Mouse (Mus musculus) forebrain, embryonic 16.5 days (tissue): ENCODE measurements at regions not wholly inside any gene's neighbourhood (a gene's known extent, or its start where the extent isn't known, plus 50 kb on each side); places are given as distances from the start of the nearest gene placed in this dataset.
A peak's percentile ranks its signal among the peaks of the same experiment; 100 is the strongest.

Source experiments
- ATAC-seq: fragments of 200-750 bp; cut with Nextera tagmentation; 2 replicates; pipeline ENCODE4 v1.8.0; 2017; ENCODE audit warnings: mild to moderate bottlenecking, moderate library complexity
- H3K27ac ChIP-seq: fragments of 300-500 bp; sonication (generic); 2 replicates; pipeline ENCODE4 v1.5.1; 2014; ENCODE audit warnings: low read length, control low read depth
- H3K27me3 ChIP-seq: fragments of 300-500 bp; sonication (generic); replicated peaks from 2 replicates; pipeline ENCODE4 v1.6.1; 2014; ENCODE audit warnings: low read length; ENCODE audit not compliant: control insufficient read depth, insufficient read depth
- H3K36me3 ChIP-seq: fragments of 300-500 bp; sonication (generic); 2 replicates; pipeline ENCODE4 v1.6.1; 2014; ENCODE audit not compliant: control insufficient read depth, insufficient read depth
- H3K4me1 ChIP-seq: fragments of 300-500 bp; sonication (generic); replicated peaks from 2 replicates; pipeline ENCODE4 v1.6.1; 2014; ENCODE audit warnings: low read length; ENCODE audit not compliant: control insufficient read depth, insufficient read depth
- H3K4me2 ChIP-seq: fragments of 300-500 bp; sonication (generic); 2 replicates; pipeline ENCODE4 v1.6.1; 2014; ENCODE audit warnings: mild to moderate bottlenecking, low read length, control low read depth
- H3K4me3 ChIP-seq: fragments of 300-500 bp; sonication (generic); replicated peaks from 2 replicates; pipeline ENCODE4 v1.5.1; 2014; ENCODE audit warnings: mild to moderate bottlenecking, low read length, control low read depth
- H3K9ac ChIP-seq: fragments of 300-500 bp; sonication (generic); replicated peaks from 2 replicates; pipeline ENCODE4 v1.6.1; 2014; ENCODE audit warnings: low read depth, low read length, control low read depth
- H3K9me3 ChIP-seq: fragments of 300-500 bp; sonication (generic); 2 replicates; pipeline ENCODE4 v1.6.1; 2016; ENCODE audit warnings: low read length; ENCODE audit not compliant: control insufficient read depth
- WGBS: fragments of 180-500 bp; shearing (Covaris S2); extraction: QIAGEN DNeasy Blood & Tissue Kit; methylation state at CpG from one replicate; pipeline ENCODE4 v1.1.7; 2014; 5-methylcytosine and 5-hydroxymethylcytosine counted together

GRCm38 (mm10) chr10:67377643-67378223 lies 92.6 kb upstream of the Nrbf2 start:
- Histone ChIP-seq H3K9me3 (no peaks in the 10 kb centered on the region), H3K4me1 (no peaks in the 10 kb centered on the region), H3K4me3 (no peak overlapping the region), H3K27me3 (no peaks in the 10 kb centered on the region), H3K4me2 (no peak overlapping the region), H3K9ac (no peak overlapping the region), H3K36me3 (no peaks in the 10 kb centered on the region), H3K27ac (no peak overlapping the region)
- ATAC-seq = no peak
- 72% methylated on average over 17 of the region's 17 CpGs for WGBS

- Histone ChIP-seq H3K9me3 (no peaks in the 10 kb centered on the region), H3K27me3 (no peaks in the 10 kb centered on the region), H3K4me3 (no peak overlapping the region), H3K4me2 (no peak overlapping the region), H3K36me3 (no peaks in the 10 kb centered on the region), H3K4me1 (peaks cover 15% of the 10 kb centered on the region), H3K9ac (no peak overlapping the region), H3K27ac (no peak overlapping the region)
- 95% methylated on average over 5 of the region's 5 CpGs for WGBS
- no peak for ATAC-seq
Measured at GRCm38 (mm10) chr10:67380174-67380573, 95.1 kb upstream of the Nrbf2 start.

- Histone ChIP-seq H3K36me3 (no peaks in the 10 kb centered on the region), H3K9me3 (no peaks in the 10 kb centered on the region), H3K4me2 (no peak overlapping the region), H3K27ac (no peak overlapping the region), H3K9ac (no peak overlapping the region), H3K4me3 (no peak overlapping the region), H3K4me1 (peaks cover 16% of the 10 kb centered on the region), H3K27me3 (no peaks in the 10 kb centered on the region)
- WGBS = 36% methylated on average over 4 of the region's 4 CpGs
- no peak for ATAC-seq
Measured at GRCm38 (mm10) chr10:67383352-67383751, 98.2 kb upstream of the Nrbf2 start.

GRCm38 (mm10) chr10:67383802-67384567 lies 98.9 kb upstream of the Nrbf2 start:
- Histone ChIP-seq H3K9me3 (no peaks in the 10 kb centered on the region), H3K27ac (no peak overlapping the region), H3K36me3 (no peaks in the 10 kb centered on the region), H3K27me3 (no peaks in the 10 kb centered on the region), H3K4me2 (no peak overlapping the region), H3K9ac (no peak overlapping the region), H3K4me1 (peaks cover 20% of the 10 kb centered on the region), H3K4me3 (no peak overlapping the region)
- peak; percentile 79 for ATAC-seq
- WGBS = 20% methylated on average over 16 of the region's 16 CpGs

GRCm38 (mm10) chr10:67384568-67384958 lies 99.5 kb upstream of the Nrbf2 start:
- peaks cover 20% of the 10 kb centered on the region for H3K4me1 ChIP-seq
- no peak overlapping the region for H3K4me3 ChIP-seq
- H3K9me3 ChIP-seq = no peaks in the 10 kb centered on the region
- no peaks in the 10 kb centered on the region for H3K36me3 ChIP-seq
- ATAC-seq = peak; percentile 14; the same call in 1 of the 2 replicates
- H3K27me3 ChIP-seq = no peaks in the 10 kb centered on the region
- no peak overlapping the region for H3K9ac ChIP-seq
- no peak overlapping the region for H3K27ac ChIP-seq
- H3K4me2 ChIP-seq = no peak overlapping the region
- 44% methylated on average over 4 of the region's 4 CpGs for WGBS

- no peak overlapping the region for H3K27ac ChIP-seq
- H3K27me3 ChIP-seq = no peaks in the 10 kb centered on the region
- H3K4me2 ChIP-seq = no peak overlapping the region
- H3K36me3 ChIP-seq = no peaks in the 10 kb centered on the region
- no peak overlapping the region for H3K9ac ChIP-seq
- H3K4me3 ChIP-seq = no peak overlapping the region
- WGBS = 81% methylated on average over 5 of the region's 5 CpGs
- no peaks in the 10 kb centered on the region for H3K9me3 ChIP-seq
- no peak for ATAC-seq
- peaks cover 20% of the 10 kb centered on the region for H3K4me1 ChIP-seq
Measured at GRCm38 (mm10) chr10:67385966-67386365, 100.9 kb upstream of the Nrbf2 start.

GRCm38 (mm10) chr10:67388755-67389154 lies 103.7 kb upstream of the Nrbf2 start:
- ATAC-seq = peak; percentile 73
- Histone ChIP-seq H3K4me2 (no peak overlapping the region), H3K27ac (no peak overlapping the region), H3K4me1 (peaks cover 16% of the 10 kb centered on the region), H3K4me3 (no peak overlapping the region), H3K9ac (no peak overlapping the region), H3K27me3 (no peaks in the 10 kb centered on the region), H3K36me3 (no peaks in the 10 kb centered on the region), H3K9me3 (no peaks in the 10 kb centered on the region)
- WGBS = 30% methylated on average over 6 of the region's 6 CpGs

GRCm38 (mm10) chr10:67400434-67400833 lies 115.3 kb upstream of the Nrbf2 start:
- H3K9me3 ChIP-seq = no peaks in the 10 kb centered on the region
- H3K27ac ChIP-seq = no peak overlapping the region
- no peaks in the 10 kb centered on the region for H3K4me1 ChIP-seq
- no peaks in the 10 kb centered on the region for H3K36me3 ChIP-seq
- H3K9ac ChIP-seq = no peak overlapping the region
- 63% methylated on average over 5 of the region's 5 CpGs for WGBS
- ATAC-seq = no peak
- H3K4me3 ChIP-seq = no peak overlapping the region
- no peak overlapping the region for H3K4me2 ChIP-seq
- H3K27me3 ChIP-seq = no peaks in the 10 kb centered on the region

- no peaks in the 10 kb centered on the region for H3K36me3 ChIP-seq
- H3K4me3 ChIP-seq = no peak overlapping the region
- H3K27me3 ChIP-seq = no peaks in the 10 kb centered on the region
- no peak overlapping the region for H3K9ac ChIP-seq
- 73% methylated on average over 6 of the region's 6 CpGs for WGBS
- no peak for ATAC-seq
- no peaks in the 10 kb centered on the region for H3K4me1 ChIP-seq
- no peak overlapping the region for H3K4me2 ChIP-seq
- no peaks in the 10 kb centered on the region for H3K9me3 ChIP-seq
- no peak overlapping the region for H3K27ac ChIP-seq
Measured at GRCm38 (mm10) chr10:67401409-67401808, 116.3 kb upstream of the Nrbf2 start.
